Mouse (Mus musculus): ENCODE measurements around the gene Cxcl16.
A peak's percentile ranks its signal among the peaks of the same experiment; 100 is the strongest.
"Not testable (repeated sequence)": the region's sequence is repeated elsewhere in the genome, so short reads cannot be mapped to it uniquely, and the experiment has no call there.

Cxcl16 gene

DNA sequence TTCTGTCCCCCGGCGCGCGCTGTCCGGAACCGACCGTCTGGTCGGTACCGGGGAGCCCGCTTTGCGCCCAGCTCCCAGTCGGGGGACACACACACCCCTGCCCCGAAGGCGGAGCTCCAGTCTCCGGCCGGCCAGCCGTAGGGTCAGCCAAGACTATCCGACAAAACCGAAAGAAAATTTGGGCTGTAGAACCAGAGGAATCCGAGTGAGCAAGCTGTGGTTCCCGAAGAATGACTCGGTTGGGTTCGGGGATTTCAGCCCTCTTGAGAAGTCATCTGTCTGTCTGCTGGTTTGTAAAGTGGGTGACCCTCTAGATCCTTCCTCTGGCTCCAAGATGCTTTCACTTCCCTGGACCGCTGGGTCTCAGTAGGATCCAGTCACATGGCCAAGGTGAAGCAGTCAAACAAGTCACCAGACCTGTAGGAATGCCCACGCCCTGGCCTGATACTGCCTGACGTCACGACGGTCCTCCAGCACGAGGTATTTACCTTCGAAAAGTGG is at the start of gene Cxcl16:
TSS of gene Cxcl16 (minus strand) at position 384 of the 501 bp plus-strand sequence.
- DNase-seq (ENCODE audit: low spot score in 2 of 2): peak in 1 of 2 experiments; percentile 41

DNA sequence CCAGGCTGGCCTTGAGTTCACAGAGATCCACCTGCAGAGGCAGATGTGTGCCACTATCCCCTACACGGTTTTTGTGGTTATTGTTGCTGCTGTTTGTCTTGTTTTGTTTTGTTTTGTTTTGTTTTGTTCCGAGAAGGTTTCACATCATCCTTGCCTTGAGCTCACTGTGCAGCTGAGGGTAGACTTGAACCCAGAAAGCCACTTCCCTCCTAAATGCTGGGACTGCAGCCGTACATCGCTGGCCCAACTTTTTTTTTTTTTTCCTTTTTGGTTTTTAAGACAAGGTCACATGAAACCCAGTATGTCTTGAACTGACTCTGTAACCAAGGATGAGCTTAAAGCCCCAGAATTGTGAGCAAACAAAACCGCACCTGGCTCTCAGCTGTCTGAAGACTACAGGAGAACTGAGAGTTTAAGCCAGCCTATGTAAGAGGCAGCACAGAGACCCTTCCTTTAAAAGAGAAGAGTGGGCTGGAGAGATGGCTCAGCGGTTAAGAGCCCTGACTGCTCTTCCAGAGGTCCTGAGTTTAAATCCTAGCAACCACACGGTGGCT is 47.3 kb upstream of the Cxcl16 start:
- DNase-seq (ENCODE audit: low spot score in 2 of 2): no peak

DNA sequence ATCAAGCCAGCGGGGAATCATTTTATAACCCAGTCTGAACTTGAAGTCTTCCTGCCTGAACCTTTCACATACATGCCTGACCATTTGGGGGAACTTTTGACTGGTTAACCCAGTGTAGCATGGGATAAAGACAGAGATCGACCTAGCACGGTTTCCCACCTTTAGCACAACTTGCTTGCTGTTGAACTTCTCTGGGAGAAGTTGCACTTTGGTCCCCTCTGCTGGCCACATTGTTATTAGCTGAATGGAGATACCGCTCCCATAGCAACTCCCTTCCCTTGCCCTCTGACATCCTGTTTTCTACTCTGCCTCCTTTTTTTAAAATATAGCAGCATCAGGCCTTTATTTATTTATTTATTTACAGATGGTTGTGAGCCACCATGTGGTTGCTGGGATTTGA is 46.6 kb upstream of the Cxcl16 start:
- DNase-seq (ENCODE audit: low spot score in 2 of 2): peak; percentile 60 to 79

- no peak for DNase-seq (ENCODE audit: low spot score in 2 of 2)
Observed at GRCm38 (mm10) chr11:70504970-70505369, 45.2 kb upstream of the Cxcl16 start, which contains the start of gene Tm4sf5. Gene Tm4sf5 (plus strand): TSS chr11:70505244.

- DNase-seq (ENCODE audit: low spot score in 2 of 2): no peak
Observed at GRCm38 (mm10) chr11:70502018-70502417, 42.2 kb upstream of the Cxcl16 start.

GRCm38 (mm10) chr11:70500476-70500812 is 40.7 kb upstream of the Cxcl16 start:
- DNase-seq (ENCODE audit: low spot score in 2 of 2): no peak

GRCm38 (mm10) chr11:70499566-70500475 is 40.0 kb upstream of the Cxcl16 start:
- DNase-seq (ENCODE audit: low spot score in 2 of 2): no peak

DNA sequence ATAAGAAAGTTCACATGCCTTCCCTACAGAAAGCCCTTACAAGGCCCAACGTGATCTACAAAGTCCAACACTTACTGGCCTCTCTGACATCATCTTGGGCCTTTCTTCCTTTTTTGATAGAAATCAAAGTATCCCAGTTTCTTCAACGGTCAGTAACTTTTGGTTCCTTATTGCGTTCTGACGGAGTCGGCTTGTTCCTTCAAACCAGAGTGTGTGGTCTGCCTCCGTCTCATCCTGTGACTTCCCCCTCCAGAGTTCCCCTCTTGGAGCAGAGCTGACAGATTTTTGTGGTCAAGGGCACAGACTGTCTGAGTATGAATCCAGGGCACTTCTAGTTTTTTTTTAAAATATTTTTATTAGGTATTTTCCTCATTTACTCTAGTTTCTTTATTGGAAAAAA is 29.9 kb upstream of the Cxcl16 start:
- no peak for DNase-seq (ENCODE audit: low spot score in 2 of 2)

- DNase-seq (ENCODE audit: low spot score in 2 of 2): no peak
Observed at GRCm38 (mm10) chr11:70489138-70489537, 29.4 kb upstream of the Cxcl16 start.

- DNase-seq (ENCODE audit: low spot score in 2 of 2): no peak
Observed at GRCm38 (mm10) chr11:70487816-70488215, 28.0 kb upstream of the Cxcl16 start.

GRCm38 (mm10) chr11:70485498-70485897 is 25.7 kb upstream of the Cxcl16 start:
- no peak for DNase-seq (ENCODE audit: low spot score in 2 of 2)

DNA sequence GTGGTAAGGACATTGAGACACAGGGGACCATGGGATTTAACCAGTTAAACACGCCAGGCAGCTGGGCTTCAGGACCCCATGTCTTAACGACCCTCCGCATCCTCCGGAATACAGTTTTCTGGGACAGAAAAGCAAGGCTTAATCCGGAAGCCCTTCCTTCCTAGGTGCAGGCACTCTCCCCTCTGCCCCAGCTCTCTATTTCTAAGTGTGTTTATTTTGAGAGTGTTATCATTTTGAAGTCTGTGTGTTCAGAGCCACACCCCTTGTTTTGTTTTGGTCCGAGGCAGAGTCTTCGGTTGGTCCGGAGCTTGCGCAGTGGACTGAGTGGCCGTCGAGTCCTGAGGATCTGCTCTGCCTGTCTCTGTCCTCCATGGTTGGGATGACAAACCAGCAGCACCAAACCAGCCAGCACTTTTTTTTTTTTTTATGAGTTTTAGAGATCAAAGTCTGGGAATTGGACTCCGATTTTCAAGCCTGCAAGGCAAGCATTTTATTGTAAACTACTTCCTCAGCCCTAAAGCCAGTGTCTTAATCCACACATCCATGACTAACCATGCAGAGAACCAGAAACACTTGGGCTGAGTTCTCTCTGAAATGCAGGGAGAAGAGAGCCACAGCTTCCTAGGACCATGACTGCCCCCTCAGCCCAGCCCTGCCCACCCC is 15.2 kb upstream of the Cxcl16 start:
- DNase-seq (ENCODE audit: low spot score in 2 of 2): no peak

DNA sequence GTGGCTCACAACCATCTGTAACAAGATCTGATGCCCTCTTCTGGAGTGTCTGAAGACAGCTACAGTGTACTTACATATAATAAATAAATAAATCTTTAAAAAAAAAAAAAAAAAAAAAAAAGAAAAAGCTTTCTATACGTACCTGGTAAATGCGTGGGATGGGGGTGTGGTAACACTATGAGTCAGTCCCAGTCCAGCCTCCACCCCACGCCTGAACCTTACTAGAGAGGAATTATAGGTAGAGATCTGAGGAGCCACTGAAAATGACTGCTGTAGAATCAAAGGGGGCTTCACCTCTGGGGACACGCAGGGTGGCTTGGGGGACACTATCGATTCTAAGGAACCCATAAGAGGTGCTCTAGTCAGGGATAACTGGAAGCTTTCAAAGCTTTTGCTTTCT is 13.5 kb upstream of the Cxcl16 start:
- DNase-seq (ENCODE audit: low spot score in 2 of 2): not testable (repeated sequence)

DNA sequence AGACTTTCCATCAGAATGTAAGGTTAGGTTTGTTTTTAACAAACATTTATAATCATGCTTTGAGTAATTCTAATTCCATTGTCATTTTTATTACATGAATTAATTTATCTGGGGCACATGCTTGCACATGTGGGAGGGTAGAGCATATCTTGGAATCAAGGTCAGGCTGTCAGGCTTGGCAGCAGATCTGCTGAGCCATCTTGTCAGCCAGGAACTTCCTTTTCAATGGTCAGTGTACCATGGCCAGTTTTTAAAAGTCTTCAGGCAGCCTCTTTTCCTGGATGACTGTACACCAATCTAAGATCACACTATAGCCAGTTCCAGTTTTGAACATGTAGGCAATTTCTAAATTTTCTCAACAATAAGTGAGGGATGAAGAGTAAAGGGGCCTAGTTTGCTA is 12.9 kb upstream of the Cxcl16 start:
- DNase-seq (ENCODE audit: low spot score in 2 of 2): no peak

DNA sequence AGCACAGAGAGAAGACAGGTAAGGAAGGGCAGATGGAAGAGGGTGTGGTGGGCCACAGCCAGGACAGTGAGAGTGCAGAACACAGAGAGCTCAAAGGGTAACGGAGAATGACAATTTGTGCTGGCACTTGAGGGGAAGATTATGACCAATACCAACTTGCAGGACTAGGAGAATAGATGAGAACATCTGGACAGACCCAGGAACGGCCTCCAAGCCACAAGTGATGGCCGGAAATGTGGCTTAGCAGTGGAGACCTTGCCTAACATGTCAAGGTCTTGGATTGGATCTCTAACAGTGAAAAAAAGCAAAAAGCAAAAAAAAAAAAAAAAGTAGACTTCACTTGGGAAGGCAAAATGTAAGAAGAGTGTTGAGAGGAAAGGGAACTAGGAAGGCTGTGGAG is 10.0 kb upstream of the Cxcl16 start:
- no peak for DNase-seq (ENCODE audit: low spot score in 2 of 2)

DNA sequence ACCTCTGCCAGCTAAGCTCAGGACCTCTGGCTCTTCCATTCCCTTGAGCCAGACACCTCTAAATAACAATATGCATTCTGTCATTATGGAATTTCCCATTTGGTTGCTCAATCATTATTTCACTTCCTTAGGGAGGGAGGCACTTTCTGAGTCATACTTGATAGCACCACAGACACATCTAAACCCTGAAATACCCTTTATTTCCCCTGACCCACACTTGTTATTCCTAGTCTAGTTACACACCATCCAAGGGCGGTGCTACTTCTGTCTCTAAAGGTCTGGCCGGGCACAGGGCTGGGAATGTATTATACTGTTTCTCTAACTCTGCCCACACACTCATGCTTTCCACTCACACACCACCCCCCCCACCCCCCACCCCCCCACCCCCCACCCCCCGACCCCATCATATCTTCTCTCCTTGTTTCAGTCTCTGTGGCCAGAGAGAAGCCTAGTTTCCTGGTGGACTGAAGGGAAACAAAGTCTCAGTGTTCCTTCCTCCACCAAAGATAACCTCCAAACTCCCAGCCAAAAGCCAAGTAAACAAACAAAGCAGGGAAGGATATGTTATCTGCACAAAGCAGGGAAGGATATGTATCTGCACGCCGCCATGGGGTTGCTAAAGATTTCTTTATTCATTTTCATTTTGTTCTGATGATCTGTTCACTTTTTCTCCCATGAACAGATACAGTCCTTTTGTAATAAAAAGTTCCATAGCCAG is 8.3 kb upstream of the Cxcl16 start:
- no peak for DNase-seq (ENCODE audit: low spot score in 2 of 2)

- no peak for DNase-seq (ENCODE audit: low spot score in 2 of 2)
Observed at GRCm38 (mm10) chr11:70465824-70466223, 6.0 kb upstream of the Cxcl16 start.

DNA sequence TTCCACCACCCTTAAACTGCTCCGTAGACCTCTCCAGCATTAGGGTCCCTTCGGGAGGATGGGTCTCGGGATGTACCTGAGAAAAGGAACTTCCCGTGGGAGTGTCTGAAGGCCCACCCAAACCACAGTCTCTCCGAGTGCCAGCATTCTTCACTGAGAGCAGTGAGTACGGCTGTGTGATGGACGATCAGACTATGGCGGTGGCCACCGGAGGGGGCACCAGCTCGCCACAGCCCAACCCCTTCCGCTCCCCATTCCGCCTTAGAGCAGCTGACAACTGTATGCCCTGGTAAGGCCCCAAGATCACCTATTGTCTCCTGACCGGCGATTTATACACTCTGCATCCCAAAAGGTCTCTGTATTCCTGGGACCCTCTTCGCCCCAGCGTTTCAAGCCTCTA is 5.4 kb upstream of the Cxcl16 start:
- DNase-seq (ENCODE audit: low spot score in 2 of 2): no peak

DNA sequence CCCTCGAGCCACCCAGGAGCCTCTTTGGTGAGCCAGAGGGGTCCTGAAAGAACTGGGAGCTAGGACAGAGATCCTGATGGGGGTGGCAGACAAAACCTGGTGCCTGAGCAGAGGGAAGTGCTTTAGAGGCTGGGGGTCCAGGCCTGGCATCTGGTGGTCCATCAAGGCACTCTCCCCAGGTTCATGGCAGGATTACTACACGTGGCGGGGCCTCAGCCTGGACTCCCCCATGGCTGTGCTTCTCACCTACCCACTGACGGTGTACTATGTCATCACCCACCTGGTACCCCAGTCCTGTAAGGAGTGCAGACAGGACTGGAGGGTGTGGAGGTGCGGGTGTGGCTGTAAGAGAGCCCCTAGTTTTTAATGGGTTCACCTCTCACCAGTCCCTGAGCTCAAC is 4.2 kb upstream of the Cxcl16 start:
- DNase-seq (ENCODE audit: low spot score in 2 of 2): no peak

DNA sequence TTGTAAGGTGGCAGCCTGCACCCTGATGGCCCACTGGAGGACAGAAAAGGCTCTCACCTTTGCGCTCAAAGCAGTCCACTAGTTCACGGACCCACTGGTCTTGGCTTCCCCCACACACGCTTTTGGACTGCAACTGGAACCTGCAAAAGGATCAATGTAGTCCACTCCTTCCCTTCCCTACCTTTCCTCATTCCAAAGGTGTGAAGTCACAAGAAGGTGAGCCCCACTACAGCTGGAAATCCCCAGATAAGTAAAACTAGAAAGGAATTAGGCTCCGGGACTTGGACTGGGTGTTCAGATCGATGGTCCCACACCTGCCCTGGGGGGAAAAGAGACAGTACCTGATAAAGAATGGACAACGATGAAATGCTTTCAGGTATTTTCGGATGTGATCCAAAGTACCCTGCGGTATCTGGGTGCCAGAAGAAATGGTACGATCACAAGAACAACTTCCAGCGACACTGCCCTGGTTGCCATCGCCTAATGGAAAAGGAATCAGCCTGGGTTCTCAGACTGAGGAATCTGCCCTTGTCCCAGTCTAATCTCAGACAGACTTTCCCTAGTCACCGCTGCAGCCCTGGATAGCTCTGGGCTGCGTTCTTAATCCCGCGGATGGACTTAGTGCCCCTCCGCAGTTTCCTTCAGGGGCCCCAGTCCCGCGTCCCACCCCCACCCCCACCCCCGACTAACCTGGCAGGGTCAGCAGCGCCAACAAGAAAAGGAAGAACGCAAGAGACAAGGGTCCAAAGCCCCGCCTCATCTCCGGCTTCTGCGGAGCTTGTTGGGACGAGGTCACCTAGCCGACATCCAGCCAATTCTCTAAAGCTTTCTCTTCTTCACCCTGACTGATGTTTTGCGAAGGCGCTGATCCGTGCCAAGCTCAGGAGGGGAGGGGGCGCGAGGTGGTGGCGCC is 840 bp downstream of the Cxcl16 start, which contains the start of gene Zmynd15:
TSS of gene Zmynd15 (plus strand) at position 746 of the 913 bp plus-strand sequence.
- DNase-seq (ENCODE audit: low spot score in 2 of 2): no peak

Measured in urinary bladder, postnatal 4 days (tissue).